Mouse (Mus musculus) liver, postnatal 0 days (tissue): ENCODE measurements at regions not wholly inside any gene's neighbourhood (a gene's known extent, or its start where the extent isn't known, plus 50 kb on each side); places are given as distances from the start of the nearest gene placed in this dataset.

Experiments
- CTCF ChIP-seq: sonication (generic); IDR thresholded peaks from 2 replicates; pipeline ENCODE4 v1.5.1; 2016; ENCODE audit warnings: antibody characterized with exemption, low read depth
- EP300 ChIP-seq: IDR thresholded peaks from 2 replicates; pipeline ENCODE4 v1.6.1; 2016; ENCODE audit warnings: antibody characterized with exemption, low read depth, mild to moderate bottlenecking

DNA sequence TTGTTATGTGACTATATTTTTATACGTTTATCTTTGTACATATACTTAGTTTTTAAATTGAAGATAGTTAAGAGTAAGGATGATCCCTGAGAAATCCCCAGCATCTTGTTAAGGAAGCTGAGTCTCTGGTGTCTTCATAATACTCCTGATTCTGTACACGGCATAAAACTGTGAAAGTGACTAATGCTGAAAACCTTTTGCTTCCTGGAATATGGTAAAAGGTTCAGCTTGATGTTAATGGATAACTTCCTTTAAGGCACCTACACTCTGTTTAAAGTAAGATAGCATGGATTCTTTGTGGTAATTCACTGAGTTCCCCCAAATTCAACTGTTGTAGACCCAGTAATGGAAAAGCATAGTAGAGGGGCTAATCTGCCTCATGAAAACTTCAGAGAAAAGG lies 67.2 kb upstream of the Rgs1 start:
- no peak for TF ChIP-seq CTCF
- TF ChIP-seq EP300, result no peak
